Mouse (Mus musculus): ENCODE measurements around the gene Rnaset2a.

GRCm38 (mm10) chr17:8193678-8194077 lies 45.8 kb upstream of the Rnaset2a start:
- TF ChIP-seq CTCF (IDR thresholded peaks at IDR 0.05; ENCODE audit: low read depth, low read length): no peak
- TF ChIP-seq GATA1 (IDR thresholded peaks at IDR 0.05; ENCODE audit: borderline replicate concordance, low read length): no peak
